Mouse (Mus musculus): ENCODE data around the gene Aox3. TPM values are rescaled to one million over a fixed set of nuclear protein-coding genes. Genes with fewer than 3 reads are reported as not detected.
A peak's percentile ranks its signal among the peaks of the same experiment; 100 is the strongest.

Gene Aox3
- polyA plus RNA-seq, 1 experiment from 2014 or later: not detected

DNA sequence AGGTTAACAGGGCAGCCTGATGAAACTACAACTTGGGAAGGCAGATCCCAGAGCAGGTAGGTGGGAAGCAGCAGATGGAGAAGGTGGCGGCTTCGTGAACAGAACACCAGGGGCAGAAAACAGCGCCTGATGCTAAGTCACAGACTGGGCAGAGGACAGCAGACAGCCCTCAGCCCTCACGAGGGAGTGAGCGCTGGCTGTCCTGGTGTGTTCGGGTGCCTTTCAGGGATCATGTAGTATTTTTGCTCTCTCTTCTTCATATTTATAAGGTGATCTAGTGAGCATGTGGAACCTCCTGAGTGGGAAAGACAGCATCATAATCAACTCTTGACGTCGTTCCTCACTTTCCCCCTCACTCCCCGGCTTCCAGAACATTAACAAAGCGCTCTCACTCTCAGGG lies 33.1 kb downstream of the Aox3 start:
- Histone ChIP-seq H3K4me2 (ENCODE audit: low read depth) (no peak overlapping the region), H3K27ac (ENCODE audit: low read depth, low read length) (no peak overlapping the region), H3K4me1 (ENCODE audit: control insufficient read depth, insufficient read depth, low read length) (no peaks in the 10 kb centered on the region), H3K9me3 (ENCODE audit: control insufficient read depth, low read length) (no peaks in the 10 kb centered on the region), H3K36me3 (ENCODE audit: control insufficient read depth, insufficient read depth, low read length) (no peaks in the 10 kb centered on the region), H3K27me3 (ENCODE audit: control insufficient read depth, insufficient read depth, low read length) (no peaks in the 10 kb centered on the region), H3K4me3 (ENCODE audit: low read depth, low read length) (no peak overlapping the region), H3K9ac (ENCODE audit: low read length) (no peak overlapping the region)
- DNase-seq (ENCODE audit: low spot score) (no peak), ATAC-seq (ENCODE audit: insufficient read depth, low FRiP score, low TSS enrichment) (no peak)
- WGBS: 86% methylated on average over 10 of the region's 10 CpGs

- no peak overlapping the region for H3K9ac ChIP-seq (ENCODE audit: low read length)
- DNase-seq (ENCODE audit: low spot score): no peak
- ATAC-seq (ENCODE audit: insufficient read depth, low FRiP score, low TSS enrichment): no peak
- no peaks in the 10 kb centered on the region for H3K9me3 ChIP-seq (ENCODE audit: control insufficient read depth, low read length)
- no peaks in the 10 kb centered on the region for H3K36me3 ChIP-seq (ENCODE audit: control insufficient read depth, insufficient read depth, low read length)
- no peaks in the 10 kb centered on the region for H3K27me3 ChIP-seq (ENCODE audit: control insufficient read depth, insufficient read depth, low read length)
- no peak overlapping the region for H3K27ac ChIP-seq (ENCODE audit: low read depth, low read length)
- no peak overlapping the region for H3K4me2 ChIP-seq (ENCODE audit: low read depth)
- 86% methylated on average over 6 of the region's 6 CpGs for WGBS
- no peak overlapping the region for H3K4me3 ChIP-seq (ENCODE audit: low read depth, low read length)
- no peaks in the 10 kb centered on the region for H3K4me1 ChIP-seq (ENCODE audit: control insufficient read depth, insufficient read depth, low read length)
These were observed 34.8 kb downstream of the Aox3 start for GRCm38 (mm10) chr1:58147776-58148175.

- no peaks in the 10 kb centered on the region for H3K9me3 ChIP-seq (ENCODE audit: control insufficient read depth, low read length)
- no peak for DNase-seq (ENCODE audit: low spot score)
- H3K9ac ChIP-seq (ENCODE audit: low read length): no peak overlapping the region
- H3K4me2 ChIP-seq (ENCODE audit: low read depth): no peak overlapping the region
- H3K4me3 ChIP-seq (ENCODE audit: low read depth, low read length): no peak overlapping the region
- H3K4me1 ChIP-seq (ENCODE audit: control insufficient read depth, insufficient read depth, low read length): no peaks in the 10 kb centered on the region
- 89% methylated on average over 8 of the region's 8 CpGs for WGBS
- H3K36me3 ChIP-seq (ENCODE audit: control insufficient read depth, insufficient read depth, low read length): no peaks in the 10 kb centered on the region
- no peak for ATAC-seq (ENCODE audit: insufficient read depth, low FRiP score, low TSS enrichment)
- H3K27me3 ChIP-seq (ENCODE audit: control insufficient read depth, insufficient read depth, low read length): no peaks in the 10 kb centered on the region
- no peak overlapping the region for H3K27ac ChIP-seq (ENCODE audit: low read depth, low read length)
These were observed 39.3 kb downstream of the Aox3 start for GRCm38 (mm10) chr1:58152247-58152646.

- no peaks in the 10 kb centered on the region for H3K27me3 ChIP-seq (ENCODE audit: control insufficient read depth, insufficient read depth, low read length)
- no peak overlapping the region for H3K4me3 ChIP-seq (ENCODE audit: low read depth, low read length)
- WGBS: 65% methylated on average over 5 of the region's 5 CpGs
- H3K4me2 ChIP-seq (ENCODE audit: low read depth): no peak overlapping the region
- H3K36me3 ChIP-seq (ENCODE audit: control insufficient read depth, insufficient read depth, low read length): no peaks in the 10 kb centered on the region
- H3K27ac ChIP-seq (ENCODE audit: low read depth, low read length): no peak overlapping the region
- peak; percentile 44 for DNase-seq (ENCODE audit: low spot score)
- H3K4me1 ChIP-seq (ENCODE audit: control insufficient read depth, insufficient read depth, low read length): no peaks in the 10 kb centered on the region
- H3K9me3 ChIP-seq (ENCODE audit: control insufficient read depth, low read length): no peaks in the 10 kb centered on the region
- ATAC-seq (ENCODE audit: insufficient read depth, low FRiP score, low TSS enrichment): no peak
- H3K9ac ChIP-seq (ENCODE audit: low read length): no peak overlapping the region
These were observed 43.8 kb downstream of the Aox3 start for GRCm38 (mm10) chr1:58156747-58157146.

- no peaks in the 10 kb centered on the region for H3K9me3 ChIP-seq (ENCODE audit: control insufficient read depth, low read length)
- WGBS: 79% methylated on average over 6 of the region's 6 CpGs
- no peak overlapping the region for H3K27ac ChIP-seq (ENCODE audit: low read depth, low read length)
- no peak overlapping the region for H3K4me2 ChIP-seq (ENCODE audit: low read depth)
- no peaks in the 10 kb centered on the region for H3K27me3 ChIP-seq (ENCODE audit: control insufficient read depth, insufficient read depth, low read length)
- H3K4me3 ChIP-seq (ENCODE audit: low read depth, low read length): no peak overlapping the region
- no peak for ATAC-seq (ENCODE audit: insufficient read depth, low FRiP score, low TSS enrichment)
- no peaks in the 10 kb centered on the region for H3K4me1 ChIP-seq (ENCODE audit: control insufficient read depth, insufficient read depth, low read length)
- no peaks in the 10 kb centered on the region for H3K36me3 ChIP-seq (ENCODE audit: control insufficient read depth, insufficient read depth, low read length)
- DNase-seq (ENCODE audit: low spot score): no peak
- no peak overlapping the region for H3K9ac ChIP-seq (ENCODE audit: low read length)
These were observed 57.0 kb downstream of the Aox3 start for GRCm38 (mm10) chr1:58169893-58170292.

DNA sequence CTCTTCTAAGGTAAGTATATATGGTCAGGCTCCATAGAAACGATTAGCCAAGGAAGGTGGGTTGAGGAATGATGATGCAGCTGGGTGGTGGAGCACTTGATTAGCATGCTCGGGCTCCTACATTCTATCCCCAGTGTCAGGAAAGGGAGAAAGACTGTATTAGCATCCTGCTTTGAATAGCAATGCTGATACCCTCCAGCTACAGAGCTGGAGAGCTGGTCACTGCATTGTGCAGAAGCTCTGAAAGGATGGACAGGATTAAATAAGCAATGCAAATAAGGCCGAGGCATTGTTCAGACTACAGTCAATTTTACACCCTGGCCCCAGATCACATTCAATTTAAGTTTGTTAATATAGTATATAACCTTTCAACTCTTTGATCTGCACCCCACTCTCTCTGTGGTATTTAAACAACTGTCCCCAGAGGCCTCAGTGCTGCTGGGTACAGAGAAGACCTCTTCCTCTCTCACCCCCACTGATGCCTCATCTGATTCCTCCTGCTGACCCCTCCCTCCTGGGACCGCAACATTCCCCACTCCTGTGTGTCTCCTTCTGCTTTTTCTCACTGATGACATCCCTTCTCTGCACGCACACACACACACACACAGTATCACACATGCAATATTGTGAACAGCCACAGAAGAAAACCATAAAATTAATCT lies 75.7 kb downstream of the Aox3 start:
- Histone ChIP-seq H3K4me1 (ENCODE audit: control insufficient read depth, insufficient read depth, low read length) (no peaks in the 10 kb centered on the region), H3K9ac (ENCODE audit: low read length) (no peak overlapping the region), H3K4me3 (ENCODE audit: low read depth, low read length) (no peak overlapping the region), H3K27ac (ENCODE audit: low read depth, low read length) (no peak overlapping the region), H3K36me3 (ENCODE audit: control insufficient read depth, insufficient read depth, low read length) (no peaks in the 10 kb centered on the region), H3K9me3 (ENCODE audit: control insufficient read depth, low read length) (no peaks in the 10 kb centered on the region), H3K27me3 (ENCODE audit: control insufficient read depth, insufficient read depth, low read length) (no peaks in the 10 kb centered on the region), H3K4me2 (ENCODE audit: low read depth) (no peak overlapping the region)
- DNase-seq (ENCODE audit: low spot score) (no peak), ATAC-seq (ENCODE audit: insufficient read depth, low FRiP score, low TSS enrichment) (no peak)
- 60% methylated on average over 5 of the region's 5 CpGs for WGBS

- no peak overlapping the region for H3K9ac ChIP-seq (ENCODE audit: low read length)
- no peaks in the 10 kb centered on the region for H3K36me3 ChIP-seq (ENCODE audit: control insufficient read depth, insufficient read depth, low read length)
- H3K4me1 ChIP-seq (ENCODE audit: control insufficient read depth, insufficient read depth, low read length): no peaks in the 10 kb centered on the region
- no peak overlapping the region for H3K4me2 ChIP-seq (ENCODE audit: low read depth)
- no peak overlapping the region for H3K27ac ChIP-seq (ENCODE audit: low read depth, low read length)
- H3K27me3 ChIP-seq (ENCODE audit: control insufficient read depth, insufficient read depth, low read length): no peaks in the 10 kb centered on the region
- H3K9me3 ChIP-seq (ENCODE audit: control insufficient read depth, low read length): no peaks in the 10 kb centered on the region
- ATAC-seq (ENCODE audit: insufficient read depth, low FRiP score, low TSS enrichment): no peak
- no peak overlapping the region for H3K4me3 ChIP-seq (ENCODE audit: low read depth, low read length)
- DNase-seq (ENCODE audit: low spot score): no peak
- WGBS: 74% methylated on average over 12 of the region's 12 CpGs
These were observed 81.4 kb downstream of the Aox3 start for GRCm38 (mm10) chr1:58194317-58194716.

- no peak overlapping the region for H3K27ac ChIP-seq (ENCODE audit: low read depth, low read length)
- H3K27me3 ChIP-seq (ENCODE audit: control insufficient read depth, insufficient read depth, low read length): no peaks in the 10 kb centered on the region
- H3K4me2 ChIP-seq (ENCODE audit: low read depth): no peak overlapping the region
- H3K36me3 ChIP-seq (ENCODE audit: control insufficient read depth, insufficient read depth, low read length): no peaks in the 10 kb centered on the region
- H3K4me3 ChIP-seq (ENCODE audit: low read depth, low read length): no peak overlapping the region
- no peak for ATAC-seq (ENCODE audit: insufficient read depth, low FRiP score, low TSS enrichment)
- no peak overlapping the region for H3K9ac ChIP-seq (ENCODE audit: low read length)
- no peaks in the 10 kb centered on the region for H3K9me3 ChIP-seq (ENCODE audit: control insufficient read depth, low read length)
- WGBS: 76% methylated on average over 3 of the region's 3 CpGs
- DNase-seq (ENCODE audit: low spot score): no peak
- no peaks in the 10 kb centered on the region for H3K4me1 ChIP-seq (ENCODE audit: control insufficient read depth, insufficient read depth, low read length)
These were observed 82.1 kb downstream of the Aox3 start for GRCm38 (mm10) chr1:58194988-58195387.

DNA sequence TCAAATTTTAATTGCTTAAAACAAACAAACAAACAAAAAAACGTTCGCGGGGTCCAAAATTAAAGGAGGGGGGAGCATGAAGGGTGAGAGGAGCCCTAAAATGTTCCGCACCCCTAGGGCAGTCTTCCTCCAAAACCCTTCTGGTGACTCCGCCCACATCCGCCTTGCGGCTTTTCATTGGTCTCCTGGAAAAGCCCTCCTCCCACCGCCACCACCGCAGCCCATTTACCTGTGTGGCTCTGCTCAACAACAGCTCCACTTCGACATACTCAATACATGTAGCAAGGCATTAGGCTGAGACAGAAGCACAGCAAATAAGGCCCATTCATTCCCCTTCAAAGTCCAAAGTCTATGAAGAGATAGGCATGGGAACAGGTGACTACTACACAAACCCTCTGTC lies 82.6 kb downstream of the Aox3 start:
- DNase-seq (ENCODE audit: low spot score) (no peak), ATAC-seq (ENCODE audit: insufficient read depth, low FRiP score, low TSS enrichment) (no peak)
- no peak overlapping the region for H3K4me3 ChIP-seq (ENCODE audit: low read depth, low read length)
- H3K4me1 ChIP-seq (ENCODE audit: control insufficient read depth, insufficient read depth, low read length): no peaks in the 10 kb centered on the region
- H3K4me2 ChIP-seq (ENCODE audit: low read depth): no peak overlapping the region
- 23% methylated on average over 10 of the region's 10 CpGs for WGBS
- H3K27me3 ChIP-seq (ENCODE audit: control insufficient read depth, insufficient read depth, low read length): no peaks in the 10 kb centered on the region
- H3K9ac ChIP-seq (ENCODE audit: low read length): no peak overlapping the region
- no peaks in the 10 kb centered on the region for H3K9me3 ChIP-seq (ENCODE audit: control insufficient read depth, low read length)
- H3K27ac ChIP-seq (ENCODE audit: low read depth, low read length): no peak overlapping the region
- no peaks in the 10 kb centered on the region for H3K36me3 ChIP-seq (ENCODE audit: control insufficient read depth, insufficient read depth, low read length)
